Mouse (Mus musculus): Measurements from ENCODE around the gene Gpr153.

The Gpr153 gene

GRCm38 (mm10) chr4:152264867-152265568, 9.0 kb upstream of the Gpr153 start:
- no peak for DNase-seq (ENCODE audit: low read depth, low spot score)

DNA sequence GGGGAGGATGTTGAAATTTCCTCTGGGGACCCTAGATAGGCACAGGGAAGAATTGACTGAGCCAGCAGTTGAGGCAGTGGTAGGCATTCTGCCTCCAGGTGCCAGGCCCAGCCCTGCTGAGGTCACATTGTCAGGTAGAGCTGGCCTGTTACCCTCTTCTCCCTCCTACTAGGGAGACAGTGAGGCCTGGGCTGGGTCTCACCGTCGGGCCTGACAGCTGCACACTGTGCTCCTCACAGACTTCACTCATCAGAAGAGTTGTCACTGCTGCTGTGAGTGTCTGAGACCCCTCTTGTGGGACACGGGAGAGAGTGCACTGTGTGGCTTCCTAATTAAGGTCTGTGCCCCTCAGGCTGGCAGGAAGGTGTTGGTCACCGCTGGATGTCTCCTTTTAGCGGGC, 8.2 kb upstream of the Gpr153 start:
- no peak for DNase-seq (ENCODE audit: low read depth, low spot score)

DNA sequence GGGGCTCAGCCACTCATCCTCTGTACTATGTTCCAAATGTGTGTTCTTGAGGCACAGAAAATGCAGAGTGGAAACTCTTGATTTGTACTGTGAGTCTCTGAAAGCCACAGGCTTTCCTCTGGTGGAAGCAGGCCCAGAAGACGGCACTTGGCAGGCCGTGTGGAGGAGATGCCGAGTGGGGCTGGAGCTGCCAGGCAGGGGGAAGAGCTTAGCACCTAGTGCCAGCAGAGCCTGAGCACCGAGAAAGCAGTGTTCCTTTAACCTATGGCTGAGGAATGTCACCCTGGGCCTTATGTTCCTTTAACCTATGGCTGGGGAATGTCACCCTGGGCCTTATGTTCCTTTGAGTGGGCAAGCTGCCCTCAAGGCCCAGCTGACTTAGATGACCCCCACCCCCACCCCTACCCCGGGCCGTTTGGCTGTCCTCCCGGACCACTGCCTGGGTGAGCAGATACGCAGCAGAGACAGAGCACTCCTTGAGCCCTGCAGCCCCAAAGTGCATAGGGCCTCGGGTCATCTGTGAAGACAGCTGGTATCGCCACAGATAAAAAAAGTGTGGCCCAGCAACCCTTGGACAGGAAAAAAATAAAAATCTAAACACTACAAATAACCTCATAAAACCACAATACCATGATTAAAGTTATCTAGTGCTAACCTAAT, 7.7 kb upstream of the Gpr153 start:
- no peak for DNase-seq (ENCODE audit: low read depth, low spot score)

GRCm38 (mm10) chr4:152267748-152268369, 6.2 kb upstream of the Gpr153 start:
- no peak for DNase-seq (ENCODE audit: low read depth, low spot score)

GRCm38 (mm10) chr4:152269967-152270366, 4.1 kb upstream of the Gpr153 start:
- no peak for DNase-seq (ENCODE audit: low read depth, low spot score)

DNA sequence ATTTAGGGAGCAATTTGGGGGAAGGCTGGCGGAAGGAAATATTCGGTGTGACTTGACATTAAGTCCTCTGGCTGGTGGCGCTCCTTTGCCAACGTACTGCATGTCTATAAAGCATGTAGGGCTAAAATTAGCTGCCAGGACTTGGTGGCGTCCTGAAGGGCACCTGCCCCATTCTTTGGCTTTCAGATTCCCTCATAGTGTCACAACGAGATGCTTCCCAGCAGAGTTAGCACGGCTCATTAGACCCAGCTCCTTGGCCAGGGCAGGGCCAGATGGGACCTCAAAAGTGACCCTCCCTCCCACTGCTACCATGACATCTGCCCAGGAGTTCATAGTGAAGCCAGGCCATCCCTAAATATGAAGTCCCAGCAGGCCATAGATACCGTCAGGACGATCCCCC, 3.4 kb upstream of the Gpr153 start:
- DNase-seq (ENCODE audit: low read depth, low spot score): no peak

DNA sequence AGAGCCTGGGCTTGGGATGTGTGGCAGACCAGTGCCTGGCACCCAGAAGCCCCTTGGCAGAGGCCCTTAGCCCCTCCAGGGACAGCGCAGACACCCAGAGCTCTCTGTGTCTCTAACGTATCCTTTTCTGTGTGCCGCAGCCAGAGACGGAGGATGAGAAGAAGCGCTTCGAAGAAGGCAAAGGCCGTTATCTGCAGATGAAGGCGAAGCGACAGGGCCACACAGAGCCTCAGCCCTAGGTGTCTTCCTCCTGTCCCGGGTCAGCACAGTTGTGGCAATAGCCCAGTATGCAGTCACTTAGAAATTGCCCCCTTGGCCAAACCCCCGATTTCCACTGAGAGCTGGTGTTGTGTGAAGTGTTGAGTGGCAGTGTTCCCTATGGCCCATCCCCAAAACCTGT, 2.7 kb upstream of the Gpr153 start:
- DNase-seq (ENCODE audit: low read depth, low spot score): no peak

DNA sequence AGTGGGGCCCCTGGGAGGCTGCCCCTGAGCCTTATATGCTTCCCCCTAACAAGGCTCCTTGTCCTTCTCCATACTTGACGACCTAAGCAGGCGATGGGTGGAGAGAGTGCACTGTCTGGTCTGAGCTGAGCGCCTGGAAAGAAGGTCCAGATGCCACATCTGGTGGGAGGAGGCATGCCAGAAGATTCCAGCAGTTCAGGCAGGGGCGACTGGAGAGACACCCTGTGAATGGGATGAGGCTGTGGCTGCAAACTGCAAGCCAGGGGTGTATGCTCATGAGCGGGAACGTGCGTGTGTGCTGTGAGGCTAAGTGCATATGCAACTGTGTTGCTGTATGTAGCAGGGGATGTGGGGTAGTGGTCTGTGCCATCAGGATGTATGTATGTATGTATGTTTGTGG, 2.0 kb upstream of the Gpr153 start:
- DNase-seq (ENCODE audit: low read depth, low spot score): no peak

GRCm38 (mm10) chr4:152272449-152273049, 1.5 kb upstream of the Gpr153 start:
- no peak for DNase-seq (ENCODE audit: low read depth, low spot score)

DNA sequence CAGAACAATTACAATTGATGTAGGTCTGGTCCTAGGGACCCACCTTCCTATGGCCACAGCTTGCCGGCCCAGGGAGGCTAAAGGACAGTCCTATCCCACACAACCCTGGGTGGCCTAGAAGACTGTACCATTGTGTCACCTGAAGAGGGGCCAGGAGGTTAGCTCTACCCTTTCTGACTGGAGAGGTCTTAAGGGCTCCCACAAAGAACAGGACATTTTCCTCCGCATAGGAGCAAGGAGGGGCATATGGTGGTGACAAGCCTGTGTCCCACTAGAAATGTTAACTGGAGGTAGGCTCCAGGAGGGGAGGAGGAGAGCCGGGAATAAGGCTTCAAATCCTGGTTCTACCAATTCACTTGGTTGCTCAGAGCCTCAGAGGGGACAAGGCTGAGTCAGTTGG, 841 bp upstream of the Gpr153 start:
- no peak for DNase-seq (ENCODE audit: low read depth, low spot score)

DNA sequence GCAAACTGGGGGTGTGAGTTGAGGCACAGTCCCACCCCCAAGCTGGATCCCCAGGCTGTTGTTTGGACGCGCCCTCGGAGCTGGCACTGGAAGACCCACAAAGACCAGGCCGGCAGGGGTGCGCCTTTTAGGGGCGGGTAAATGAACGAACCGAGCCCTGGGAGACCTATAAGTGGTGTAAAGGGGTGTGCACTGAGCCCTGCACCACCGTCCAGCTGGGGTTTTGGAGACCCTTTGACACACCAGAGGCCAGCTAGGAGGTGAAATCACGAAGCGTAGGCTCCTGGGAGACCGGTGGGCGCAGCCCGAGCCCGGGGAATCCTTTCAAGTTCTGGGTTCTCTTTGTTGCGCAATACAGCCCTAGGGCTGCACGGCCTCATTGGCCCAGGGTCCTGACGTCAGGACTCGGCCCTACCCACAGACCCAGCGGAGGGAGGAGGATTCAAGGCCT, 674 bp downstream of the Gpr153 start:
- DNase-seq (ENCODE audit: low read depth, low spot score): no peak

GRCm38 (mm10) chr4:152276389-152277347, 2.6 kb downstream of the Gpr153 start:
- no peak for DNase-seq (ENCODE audit: low read depth, low spot score)

DNA sequence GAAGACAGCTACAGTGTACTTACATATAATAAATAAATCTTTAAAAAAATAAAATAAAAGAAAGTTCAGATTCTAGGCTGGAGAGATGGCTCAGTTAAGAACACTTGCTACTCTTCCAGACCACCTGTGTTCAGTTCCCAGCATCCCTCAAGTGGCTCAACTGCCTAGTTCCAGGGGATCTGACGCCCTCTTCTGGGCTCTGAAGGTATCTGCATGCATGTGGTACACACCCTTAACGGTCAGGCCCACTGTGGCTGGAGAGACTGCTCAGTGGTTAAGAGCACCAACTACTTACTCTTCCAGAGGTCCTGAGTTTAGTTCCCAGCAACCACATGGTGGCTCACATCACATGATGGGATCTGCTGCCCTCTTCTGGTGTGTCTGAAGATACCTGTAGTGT, 3.9 kb downstream of the Gpr153 start:
- no peak for DNase-seq (ENCODE audit: low read depth, low spot score)

GRCm38 (mm10) chr4:152278986-152279385, 5.0 kb downstream of the Gpr153 start:
- no peak for DNase-seq (ENCODE audit: low read depth, low spot score)

GRCm38 (mm10) chr4:152281601-152282000, 7.6 kb downstream of the Gpr153 start:
- DNase-seq (ENCODE audit: low read depth, low spot score): no peak

DNA sequence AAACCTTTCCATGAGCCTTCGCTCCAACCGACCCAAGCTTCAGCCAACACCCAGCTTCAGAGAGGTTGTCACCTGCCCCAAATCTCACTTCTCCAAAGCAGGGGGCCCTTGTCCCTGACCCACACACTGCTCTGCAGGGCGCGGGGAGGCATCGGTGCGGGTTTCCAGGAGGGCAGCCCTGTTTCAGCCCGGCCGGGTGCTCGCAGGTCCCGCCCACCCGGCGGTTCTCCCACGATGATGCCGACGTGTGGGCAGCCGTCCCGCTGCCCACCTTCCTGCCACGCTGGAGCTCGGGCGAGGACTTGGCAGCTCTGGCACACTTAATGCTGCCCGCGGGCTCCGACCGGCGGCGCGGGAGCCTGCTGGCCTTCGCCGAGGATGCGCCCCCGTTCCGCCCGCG, 8.7 kb downstream of the Gpr153 start:
- DNase-seq (ENCODE audit: low read depth, low spot score): no peak

- DNase-seq (ENCODE audit: low read depth, low spot score): no peak
These were observed 9.3 kb downstream of the Gpr153 start for GRCm38 (mm10) chr4:152283186-152283950.

GRCm38 (mm10) chr4:152285505-152285904, 11.5 kb downstream of the Gpr153 start:
- DNase-seq (ENCODE audit: low read depth, low spot score): no peak

GRCm38 (mm10) chr4:152286183-152286582, 12.2 kb downstream of the Gpr153 start:
- DNase-seq (ENCODE audit: low read depth, low spot score): no peak

DNA sequence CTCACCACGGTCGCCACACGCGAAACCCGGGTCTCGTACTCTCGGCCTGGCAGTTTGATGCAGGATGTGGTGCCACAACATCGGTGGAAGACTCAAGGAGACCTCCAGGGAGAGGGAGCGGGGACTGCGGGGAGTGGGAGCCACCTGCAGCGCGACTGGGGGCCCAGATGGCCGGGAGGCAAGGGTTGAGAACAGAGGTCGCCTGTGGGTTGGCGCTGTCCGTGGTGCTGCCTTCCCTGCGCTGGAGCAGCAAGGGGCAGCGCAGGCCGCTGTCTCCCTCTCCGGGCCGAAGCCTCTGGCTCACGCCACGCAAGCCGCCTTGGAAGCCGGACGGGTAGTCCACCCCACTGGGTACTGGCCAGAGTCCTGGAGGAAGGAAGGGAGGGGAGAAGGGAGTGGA, 12.9 kb downstream of the Gpr153 start:
- no peak for DNase-seq (ENCODE audit: low read depth, low spot score)

All from brain, embryonic 18.5 days (tissue).